Comparison of ENCODE assay signal across 8 mouse cellular contexts in genomic region chr17:26781610-26782043, GRCm38 (mm10). TPM values are rescaled to one million over a fixed set of nuclear protein-coding genes. Genes with fewer than 3 reads are reported as not detected.
DNase-seq lines count a peak whose midpoint lies in the region; ATAC-seq and TF ChIP-seq lines count a peak whose summit lies in the region.

No protein-coding gene starts in this region.

- intact Hi-C loops in left cerebral cortex, postnatal 14 days (cut with DNase I): loop anchor here (5.0 kb wide), 1 partner anchor 119 kb away; the partner anchor contains the start of gene Atp6v0e

- 19% methylated on average over 5 of the region's 5 CpGs for WGBS in heart, embryonic 10.5 days
- 21% methylated on average over 5 of the region's 5 CpGs for WGBS in embryonic facial prominence, embryonic 11.5 days
- WGBS in kidney, adult 2 months: 9% methylated on average over 5 of the region's 5 CpGs

- H3K4me3 ChIP-seq in heart, embryonic 10.5 days: peak overlapping the region; percentile 77
- peak overlapping the region; percentile 52 for H3K4me3 ChIP-seq in embryonic facial prominence, embryonic 11.5 days (ENCODE audit: low read depth, low read length)
- H3K4me3 ChIP-seq in kidney, adult 2 months (ENCODE audit: insufficient read depth, low read depth, low read length): peak overlapping the region; percentile 64
- peak overlapping the region; percentile 93 for H3K4me3 ChIP-seq in megakaryocyte, embryonic 14.5 days (replicated peaks)

- no peaks in the 10 kb centered on the region for H3K9me3 ChIP-seq in heart, embryonic 10.5 days
- H3K9me3 ChIP-seq in embryonic facial prominence, embryonic 11.5 days (replicated peaks; ENCODE audit: control insufficient read depth, low read length): no peaks in the 10 kb centered on the region
- no peaks in the 10 kb centered on the region for H3K9me3 ChIP-seq in megakaryocyte, embryonic 14.5 days

- peak overlapping the region; percentile 73 for H3K9ac ChIP-seq in embryonic facial prominence, embryonic 11.5 days (replicated peaks; ENCODE audit: low read length)

- no peak for DNase-seq in heart, embryonic 10.5 days (ENCODE audit: low spot score)
- no peak for DNase-seq in heart, adult 18-20 months
- no peak for DNase-seq in embryonic facial prominence, embryonic 11.5 days (ENCODE audit: low spot score)
- peak; percentile 52 for DNase-seq in kidney, adult 2 months
- DNase-seq in left cerebral cortex, postnatal 14 days (ENCODE audit: low spot score in 2 of 2): no peak
- DNase-seq in retina, embryonic 14.5 days (ENCODE audit: low spot score): no peak
- no peak for DNase-seq in adrenal gland, adult 2 months

- H3K4me1 ChIP-seq in heart, embryonic 10.5 days: peaks cover 14% of the 10 kb centered on the region
- H3K4me1 ChIP-seq in embryonic facial prominence, embryonic 11.5 days (ENCODE audit: control insufficient read depth, insufficient read depth, low read length): peaks cover 2% of the 10 kb centered on the region; the same call in 1 of the 2 replicates
- H3K4me1 ChIP-seq in kidney, adult 2 months (ENCODE audit: control insufficient read depth, insufficient read depth, low read length): peaks cover 5% of the 10 kb centered on the region; the same call in 1 of the 2 replicates
- H3K4me1 ChIP-seq in megakaryocyte, embryonic 14.5 days: peaks cover 39% of the 10 kb centered on the region

- H3K27ac ChIP-seq in heart, embryonic 10.5 days: peak overlapping the region; percentile 96
- peak overlapping the region; percentile 80; the same call in 1 of the 2 replicates for H3K27ac ChIP-seq in embryonic facial prominence, embryonic 11.5 days (replicated peaks; ENCODE audit: low read depth, low read length)
- H3K27ac ChIP-seq in kidney, adult 2 months (ENCODE audit: insufficient read depth, low read depth, low read length): no peak overlapping the region

- H3K36me3 ChIP-seq in heart, embryonic 10.5 days: peaks cover 35% of the 10 kb centered on the region
- H3K36me3 ChIP-seq in embryonic facial prominence, embryonic 11.5 days (replicated peaks; ENCODE audit: control insufficient read depth, insufficient read depth, low read depth, low read length): 0 out of 2 replicates have a peak, but pooled peaks cover 2% of the 10 kb centered on the region
- H3K36me3 ChIP-seq in kidney, adult 2 months (ENCODE audit: control insufficient read depth, insufficient read depth, low read length): no peaks in the 10 kb centered on the region
- peaks cover 47% of the 10 kb centered on the region for H3K36me3 ChIP-seq in megakaryocyte, embryonic 14.5 days (replicated peaks; ENCODE audit: low read length)

- H3K4me2 ChIP-seq in embryonic facial prominence, embryonic 11.5 days (ENCODE audit: low read depth, low read length): peak overlapping the region; percentile 53

- TF ChIP-seq CTCF in kidney, adult 2 months (conservative IDR thresholded peaks at IDR 0.05; ENCODE audit: insufficient read depth, insufficient read length, low read depth, low read length): no peak

- no peaks in the 10 kb centered on the region for H3K27me3 ChIP-seq in heart, embryonic 10.5 days (ENCODE audit: insufficient read depth, poor library complexity, severe bottlenecking)
- H3K27me3 ChIP-seq in embryonic facial prominence, embryonic 11.5 days (ENCODE audit: control insufficient read depth, insufficient read depth, low read length): no peaks in the 10 kb centered on the region
- H3K27me3 ChIP-seq in kidney, adult 2 months (replicated peaks; ENCODE audit: control insufficient read depth, insufficient read depth, low read length): no peaks in the 10 kb centered on the region
- H3K27me3 ChIP-seq in megakaryocyte, embryonic 14.5 days (replicated peaks): no peaks in the 10 kb centered on the region

- no peak for TF ChIP-seq POLR2A in kidney, adult 2 months (IDR thresholded peaks at IDR 0.05; ENCODE audit: low read depth, low read length)

- no peak for ATAC-seq in embryonic facial prominence, embryonic 11.5 days (replicated peaks; ENCODE audit: insufficient number of reproducible peaks, low FRiP score, low TSS enrichment, low read depth)

RNA-seq across cellular contexts. Expression of gene Bnip1, which starts 0.8 kb away (rescaled TPM):
- 51.1 and 51.6 TPM in 2 replicates for polyA plus RNA-seq in heart, embryonic 10.5 days (2016; fragmentation: Nextera tagmentation; extraction: Ambion mirVana)
- total RNA-seq in heart, adult 18-20 months (2021): 10 to 100 TPM; 28.5 to 30.0 TPM
- 52.4 and 54.2 TPM in 2 replicates for polyA plus RNA-seq in embryonic facial prominence, embryonic 11.5 days (2014; fragmentation: Nextera tagmentation; extraction: Ambion mirVana)
- 18.4 and 21.4 TPM in 2 replicates for polyA plus RNA-seq in kidney, adult 2 months (2012; rRNA removed)
- 8.9 and 26.5 TPM in 2 replicates for polyA plus RNA-seq in megakaryocyte, embryonic 14.5 days (2012; ENCODE audit: insufficient read depth, low replicate concordance)
- total RNA-seq in left cerebral cortex, postnatal 14 days (2021): 10 to 100 TPM; 30.4 to 35.1 TPM
- total RNA-seq in adrenal gland, adult 2 months (2021): 10 to 100 TPM; 22.1 to 22.3 TPM
- polyA plus RNA-seq in adrenal gland, adult 2 months (2012; rRNA removed): 10.1 and 12.9 TPM in 2 replicates
